Mouse (Mus musculus) G1E (cell line): ENCODE results near the gene Itga3. TPM values are rescaled to one million over a fixed set of nuclear protein-coding genes. Genes with fewer than 3 reads are reported as not detected.

Experiments used
- ATAC-seq: 2 replicates; pipeline ENCODE4 v1.8.0; 2016; ENCODE audit warnings: mild to moderate bottlenecking; ENCODE audit not compliant: insufficient number of reproducible peaks, poor library complexity, low FRiP score, severe bottlenecking; ENCODE audit errors: extremely low read depth
- DNase-seq: peaks from one replicate; pipeline ENCODE4 v3.0.0; 2012; ENCODE audit warnings: low spot score
- H3K27me3 ChIP-seq: 2 replicates; pipeline ENCODE4 v1.6.1; 2012; ENCODE audit warnings: mild to moderate bottlenecking, low read length, inconsistent platforms; ENCODE audit not compliant: insufficient read depth
- H3K36me3 ChIP-seq: replicated peaks from 2 replicates; pipeline ENCODE3; 2012; ENCODE audit warnings: mild to moderate bottlenecking, inconsistent platforms
- H3K4me1 ChIP-seq: 2 replicates; pipeline ENCODE4 v1.6.1; 2012; ENCODE audit warnings: low read depth, low read length, inconsistent platforms, mixed read lengths; ENCODE audit not compliant: insufficient read depth
- H3K4me3 ChIP-seq: 2 replicates; pipeline ENCODE4 v1.5.1; 2012; ENCODE audit warnings: low read depth, mild to moderate bottlenecking, inconsistent platforms, low read length, moderate library complexity, mixed read lengths
- H3K9me3 ChIP-seq: replicated peaks from 2 replicates; pipeline ENCODE4 v1.6.1; 2012; ENCODE audit warnings: inconsistent platforms
- CTCF ChIP-seq: IDR thresholded peaks from 2 replicates; pipeline ENCODE4 v1.5.1; 2012; ENCODE audit warnings: low read depth, low read length, inconsistent platforms, mixed read lengths
- GATA1 ChIP-seq: IDR thresholded peaks from 2 replicates; pipeline ENCODE4 v1.6.1; 2012; ENCODE audit warnings: borderline replicate concordance, low read length, inconsistent platforms, mixed read lengths
- GATA2 ChIP-seq: IDR thresholded peaks from 2 replicates; pipeline ENCODE4 v1.6.1; 2012; ENCODE audit warnings: low read depth, low read length, inconsistent platforms, borderline replicate concordance
- POLR2AphosphoS5 ChIP-seq: IDR thresholded peaks from 2 replicates; pipeline ENCODE4 v1.6.1; 2012; ENCODE audit warnings: low read depth, low read length, inconsistent platforms; ENCODE audit not compliant: insufficient replicate concordance
- TAL1 ChIP-seq: conservative IDR thresholded peaks from 2 replicates; pipeline ENCODE4 v1.6.1; 2012; ENCODE audit warnings: low read depth, low read length, inconsistent platforms, mixed read lengths
- polyA plus RNA-seq: library from polyadenylated mRNA; stranded (reverse); fragments of >175 nt; gene quantifications from 2 replicates; pipeline ENCODE4 v1.2.3, GENCODE M21; 2012
- total RNA-seq, 2 experiments: library from RNA; stranded (forward) in 1 of 2; stranded (reverse) in 1 of 2; fragments of 200-1000 nt in 1 of 2; fragments of >200 nt in 1 of 2; fragmentation: Nextera tagmentation in 1 of 2; gene quantifications; 2 replicates each; pipeline ENCODE4 v1.2.3; 2014 to 2017

Gene Itga3
- total RNA-seq (2014; fragmentation: Nextera tagmentation), result not detected in 2 replicates
- 0.27 TPM in 1 of 2 replicates, not detected in the other for total RNA-seq (2017)
- polyA plus RNA-seq, result not detected in 2 replicates

DNA sequence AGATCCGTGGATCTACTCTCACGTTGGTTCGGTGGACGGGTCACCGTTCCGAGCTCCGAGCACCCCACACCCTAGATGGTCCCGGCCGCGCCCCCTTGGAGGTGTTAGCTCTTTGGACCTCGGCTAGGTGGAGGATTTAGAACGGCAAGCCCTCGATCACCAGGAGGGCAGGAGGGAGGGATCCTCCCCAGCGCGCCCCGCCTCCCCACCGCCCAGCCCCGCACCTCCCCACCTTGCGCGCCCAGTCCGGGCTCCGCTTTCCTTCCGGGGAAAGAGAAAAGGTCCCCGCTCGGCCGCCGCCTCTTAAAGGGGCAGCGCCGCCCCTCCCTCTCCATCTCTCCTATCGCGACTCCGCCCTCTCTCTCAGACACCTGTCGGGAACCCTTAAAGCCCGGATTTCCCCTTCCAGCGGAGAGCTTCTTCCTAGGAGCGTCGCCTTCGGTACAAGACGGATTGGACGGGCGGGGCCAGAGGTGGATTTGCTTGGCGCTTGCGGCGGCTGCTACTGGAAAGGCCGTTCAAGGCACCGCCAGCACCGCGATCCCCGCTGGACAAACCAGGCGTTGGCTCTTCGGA, at the start of gene Itga3:
TSS of gene Itga3 (minus strand) at position 266 of the 576 bp plus-strand sequence.
- no peak for TF ChIP-seq POLR2AphosphoS5
- no peak for TF ChIP-seq GATA2
- no peaks in the 10 kb centered on the region for H3K36me3 ChIP-seq
- no peak for ATAC-seq
- peaks cover 55% of the 10 kb centered on the region for H3K27me3 ChIP-seq
- no peak within 1 kb of the TSS for H3K4me3 ChIP-seq
- H3K4me1 ChIP-seq, result no peaks in the 10 kb centered on the region
- peaks cover 10% of the 10 kb centered on the region for H3K9me3 ChIP-seq
- DNase-seq, result no peak

DNA sequence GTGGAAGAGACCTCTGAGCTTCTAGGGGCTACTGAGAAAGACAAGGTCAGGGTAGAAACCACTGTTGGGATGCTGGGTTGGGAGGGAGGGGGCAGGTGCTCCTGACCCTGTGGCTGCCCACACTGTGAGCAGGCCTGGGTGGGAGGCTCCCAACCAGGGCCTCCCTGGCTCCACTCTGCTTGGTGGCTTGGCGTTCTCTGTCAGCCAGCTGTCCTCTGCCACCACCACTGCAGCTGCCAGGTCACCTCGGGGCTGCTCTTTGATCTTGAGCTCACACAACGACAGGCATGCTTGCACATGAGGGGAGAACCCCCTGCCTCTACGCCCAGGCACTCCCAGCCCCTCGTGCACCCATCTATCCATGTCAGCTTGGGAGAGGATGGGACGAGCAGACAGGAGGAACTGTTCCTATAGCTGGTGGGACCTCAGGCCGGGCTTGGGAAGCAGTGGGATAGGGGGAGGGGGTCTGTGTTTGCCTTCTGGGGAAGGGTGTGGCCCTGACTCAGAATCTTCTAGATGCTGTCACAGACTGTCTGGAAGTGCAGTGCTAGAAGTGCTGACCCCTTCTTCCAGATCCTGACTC, 48.9 kb upstream of the Itga3 start:
- DNase-seq, result no peak
- ATAC-seq, result no peak
- Histone ChIP-seq H3K4me3 (no peak overlapping the region), H3K9me3 (no peaks in the 10 kb centered on the region), H3K36me3 (no peaks in the 10 kb centered on the region), H3K27me3 (peaks cover 19% of the 10 kb centered on the region), H3K4me1 (peaks cover 4% of the 10 kb centered on the region)
- TF ChIP-seq GATA1 (no peak), POLR2AphosphoS5 (no peak), GATA2 (no peak), TAL1 (no peak)

DNA sequence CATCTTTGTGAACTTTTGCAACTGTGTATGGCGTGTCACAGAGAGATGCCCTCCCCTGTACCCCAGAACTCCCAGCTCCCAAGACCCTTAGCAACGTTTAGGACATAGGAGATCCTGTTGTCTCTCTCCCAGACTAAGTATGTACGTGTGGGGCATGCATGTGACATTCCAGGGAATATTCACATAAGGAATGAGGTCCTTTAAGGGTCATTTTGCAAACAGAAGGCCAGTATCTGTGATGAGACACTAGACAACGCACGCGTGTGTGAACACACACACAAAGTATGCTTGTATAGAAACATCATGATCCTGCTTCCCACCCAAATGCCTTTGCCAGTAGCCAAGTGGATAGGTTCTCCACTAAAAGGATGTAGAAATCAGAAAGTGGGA, 45.5 kb upstream of the Itga3 start:
- Histone ChIP-seq H3K9me3 (no peaks in the 10 kb centered on the region), H3K4me3 (no peak overlapping the region), H3K36me3 (no peaks in the 10 kb centered on the region), H3K27me3 (peaks cover 29% of the 10 kb centered on the region), H3K4me1 (peaks cover 6% of the 10 kb centered on the region)
- no peak for ATAC-seq
- DNase-seq, result no peak
- TF ChIP-seq POLR2AphosphoS5 (no peak), GATA1 (no peak), GATA2 (no peak), CTCF (no peak), TAL1 (no peak)

DNA sequence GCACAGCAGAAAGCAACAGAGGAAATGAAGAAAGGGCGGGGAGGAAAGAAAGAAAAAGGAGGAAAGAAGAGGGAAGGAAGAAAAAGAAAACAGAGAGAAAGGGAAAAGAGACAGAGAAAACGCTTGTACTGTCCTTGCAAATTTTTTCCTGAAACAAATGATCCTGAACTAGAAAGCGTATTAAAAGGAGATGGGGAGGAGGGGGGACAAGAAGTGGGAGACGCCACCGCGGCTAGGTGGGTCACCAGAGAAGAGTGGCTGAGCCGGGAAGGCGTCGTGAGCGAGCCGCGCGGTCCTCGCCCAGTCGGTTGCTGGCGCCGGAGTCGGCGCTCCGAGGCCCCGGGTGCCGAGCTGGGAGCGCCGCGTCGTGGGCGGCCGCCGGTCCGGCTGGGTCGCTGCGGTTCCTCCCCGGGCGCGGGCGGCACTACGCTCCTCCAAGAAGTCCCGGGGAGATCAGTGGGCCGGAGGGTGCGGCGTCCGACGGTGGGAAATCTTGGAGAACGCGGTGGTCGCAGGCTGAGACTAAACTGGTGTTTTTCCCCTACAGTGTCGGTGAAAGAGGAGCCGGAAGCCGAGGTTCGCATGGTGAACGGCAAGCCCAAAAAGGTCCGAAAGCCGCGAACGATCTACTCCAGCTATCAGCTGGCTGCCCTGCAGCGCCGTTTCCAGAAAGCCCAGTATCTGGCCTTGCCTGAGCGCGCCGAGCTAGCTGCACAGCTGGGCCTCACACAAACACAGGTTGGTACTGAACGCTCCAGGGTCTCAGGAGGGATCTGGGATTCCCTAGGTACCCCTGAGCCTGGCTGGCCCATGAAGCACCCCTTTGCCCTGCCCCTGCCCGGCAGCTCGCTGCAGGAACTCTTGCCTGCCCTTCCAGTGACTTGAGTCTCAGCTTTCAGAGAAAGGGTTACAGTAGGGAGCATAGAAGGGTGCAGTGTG, 44.8 kb upstream of the Itga3 start:
- no peaks in the 10 kb centered on the region for H3K9me3 ChIP-seq
- no peaks in the 10 kb centered on the region for H3K36me3 ChIP-seq
- ATAC-seq (no peak), DNase-seq (no peak)
- H3K4me1 ChIP-seq, result peaks cover 3% of the 10 kb centered on the region
- TF ChIP-seq CTCF (no peak), POLR2AphosphoS5 (no peak), TAL1 (no peak), GATA2 (no peak), GATA1 (no peak)
- peaks cover 27% of the 10 kb centered on the region for H3K27me3 ChIP-seq
- no peak overlapping the region for H3K4me3 ChIP-seq

DNA sequence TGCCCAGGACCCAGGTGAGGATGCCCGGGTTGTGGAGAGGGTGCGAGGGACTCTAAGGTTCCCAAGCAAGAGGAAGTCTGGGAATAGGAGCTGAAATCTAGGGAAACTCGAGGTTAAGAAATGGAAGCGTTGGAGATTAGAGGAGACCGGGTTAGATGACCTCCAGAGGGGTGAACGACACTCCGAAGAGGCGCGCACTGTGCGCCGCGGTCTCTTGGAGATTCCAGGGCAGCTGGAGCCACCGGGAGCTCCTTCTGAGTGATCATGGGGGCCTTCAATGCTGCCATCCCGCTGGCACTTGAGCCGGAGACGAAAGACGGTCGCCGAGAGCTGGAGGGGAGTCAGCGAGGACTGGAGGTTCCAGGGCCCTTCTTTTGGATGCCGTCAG, 44.0 kb upstream of the Itga3 start:
- Histone ChIP-seq H3K27me3 (peaks cover 26% of the 10 kb centered on the region), H3K36me3 (no peaks in the 10 kb centered on the region), H3K4me1 (peaks cover 3% of the 10 kb centered on the region), H3K4me3 (no peak overlapping the region), H3K9me3 (no peaks in the 10 kb centered on the region)
- ATAC-seq (no peak), DNase-seq (no peak)
- TF ChIP-seq GATA2, result no peak
- no peak for TF ChIP-seq TAL1
- no peak for TF ChIP-seq GATA1
- TF ChIP-seq CTCF, result no peak
- TF ChIP-seq POLR2AphosphoS5, result no peak

DNA sequence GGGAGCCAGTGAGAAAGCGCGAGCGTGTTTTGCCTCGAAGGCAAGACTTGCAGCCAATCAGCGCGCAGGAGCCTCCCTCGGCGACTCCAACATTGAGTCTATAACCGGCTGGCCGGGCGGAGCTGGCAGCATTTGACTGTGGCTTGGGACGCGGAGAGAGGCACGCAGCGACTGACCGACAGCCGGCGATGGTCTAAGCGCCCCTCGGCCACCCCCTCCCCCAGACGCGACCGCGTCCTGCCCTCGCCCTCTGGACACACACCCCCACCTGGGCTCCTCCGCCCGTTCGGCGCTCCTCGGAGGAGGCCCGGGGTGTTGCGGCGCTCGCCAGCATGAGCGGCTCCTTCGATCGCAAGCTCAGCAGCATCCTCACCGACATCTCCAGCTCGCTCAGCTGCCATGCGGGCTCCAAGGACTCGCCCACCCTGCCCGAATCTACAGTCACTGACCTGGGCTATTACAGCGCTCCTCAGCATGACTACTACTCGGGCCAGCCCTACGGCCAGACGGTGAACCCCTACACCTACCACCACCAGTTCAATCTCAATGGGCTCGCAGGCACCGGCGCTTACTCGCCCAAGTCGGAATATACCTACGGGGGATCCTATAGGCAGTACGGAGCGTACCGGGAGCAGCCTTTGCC, 43.5 kb upstream of the Itga3 start, which contains the start of gene Dlx3:
TSS of gene Dlx3 (plus strand) at position 130 of the 643 bp plus-strand sequence.
- H3K27me3 ChIP-seq, result peaks cover 30% of the 10 kb centered on the region

More for the DNA sequence above, 43.5 kb upstream of the Itga3 start, which contains the start of gene Dlx3:
- no peaks in the 10 kb centered on the region for H3K9me3 ChIP-seq
- peaks cover 3% of the 10 kb centered on the region for H3K4me1 ChIP-seq
- no peak within 1 kb of the TSS for H3K4me3 ChIP-seq
- DNase-seq, result no peak
- no peaks in the 10 kb centered on the region for H3K36me3 ChIP-seq
- TF ChIP-seq POLR2AphosphoS5, result no peak
- TF ChIP-seq GATA2, result no peak
- no peak for TF ChIP-seq CTCF
- TF ChIP-seq GATA1, result no peak
- no peak for TF ChIP-seq TAL1
- ATAC-seq, result no peak
